Mouse (Mus musculus) embryonic facial prominence, embryonic 14.5 days (tissue): ENCODE measurements around the gene Prkag2. TPM values are rescaled to one million over a fixed set of nuclear protein-coding genes. Genes with fewer than 3 reads are reported as not detected.
"Not testable (repeated sequence)": the region's sequence is repeated elsewhere in the genome, so short reads cannot be mapped to it uniquely, and the experiment has no call there.

Experiments
- ATAC-seq: fragments of 200-750 bp; cut with Nextera tagmentation; 2 replicates; pipeline ENCODE4 v1.8.0; 2017; ENCODE audit warnings: low read depth, moderate number of reproducible peaks, moderate TSS enrichment
- DNase-seq: peaks from one replicate; pipeline ENCODE4 v3.0.0-alpha.2; 2015; ENCODE audit warnings: low spot score
- H3K27ac ChIP-seq: fragments of 300-500 bp; sonication (generic); replicated peaks from 2 replicates; pipeline ENCODE4 v1.5.1; 2014; ENCODE audit warnings: low read depth, mild to moderate bottlenecking, low read length, moderate library complexity
- H3K27me3 ChIP-seq: fragments of 300-500 bp; sonication (generic); replicated peaks from 2 replicates; pipeline ENCODE4 v1.6.1; 2014; ENCODE audit warnings: low read length; ENCODE audit not compliant: control insufficient read depth, insufficient read depth
- H3K36me3 ChIP-seq: fragments of 300-500 bp; sonication (generic); 2 replicates; pipeline ENCODE4 v1.6.1; 2014; ENCODE audit warnings: low read length, mixed read lengths; ENCODE audit not compliant: control insufficient read depth, insufficient read depth
- H3K4me1 ChIP-seq: fragments of 300-500 bp; sonication (generic); 2 replicates; pipeline ENCODE4 v1.6.1; 2014; ENCODE audit warnings: antibody characterized with exemption, low read length; ENCODE audit not compliant: control insufficient read depth, insufficient read depth
- H3K4me2 ChIP-seq: fragments of 300-500 bp; sonication (generic); 2 replicates; pipeline ENCODE4 v1.6.1; 2014; ENCODE audit warnings: low read depth, mild to moderate bottlenecking, low read length, moderate library complexity, mixed read lengths
- H3K4me3 ChIP-seq: fragments of 300-500 bp; sonication (generic); 2 replicates; pipeline ENCODE4 v1.5.1; 2014; ENCODE audit warnings: low read depth, mild to moderate bottlenecking, low read length
- H3K9ac ChIP-seq: fragments of 300-500 bp; sonication (generic); 2 replicates; pipeline ENCODE4 v1.6.1; 2014; ENCODE audit warnings: low read depth, mild to moderate bottlenecking, low read length, moderate library complexity, mixed read lengths
- H3K9me3 ChIP-seq: fragments of 300-500 bp; sonication (generic); 2 replicates; pipeline ENCODE4 v1.6.1; 2016; ENCODE audit warnings: low read length; ENCODE audit not compliant: control insufficient read depth
- WGBS: fragments of 180-500 bp; shearing (Covaris S2); extraction: QIAGEN DNeasy Blood & Tissue Kit; methylation state at CpG from one replicate; pipeline ENCODE4 v1.1.7; 2014; 5-methylcytosine and 5-hydroxymethylcytosine counted together
- polyA plus RNA-seq: library from polyadenylated mRNA; unstranded; fragments of >200 nt; fragmentation: Nextera tagmentation; extraction: Ambion mirVana; gene quantifications from 2 replicates; pipeline ENCODE4 v1.2.1, GENCODE M21; 2014

The Prkag2 gene
- polyA plus RNA-seq, 1 experiment from 2014 or later = 24.4 TPM

DNA sequence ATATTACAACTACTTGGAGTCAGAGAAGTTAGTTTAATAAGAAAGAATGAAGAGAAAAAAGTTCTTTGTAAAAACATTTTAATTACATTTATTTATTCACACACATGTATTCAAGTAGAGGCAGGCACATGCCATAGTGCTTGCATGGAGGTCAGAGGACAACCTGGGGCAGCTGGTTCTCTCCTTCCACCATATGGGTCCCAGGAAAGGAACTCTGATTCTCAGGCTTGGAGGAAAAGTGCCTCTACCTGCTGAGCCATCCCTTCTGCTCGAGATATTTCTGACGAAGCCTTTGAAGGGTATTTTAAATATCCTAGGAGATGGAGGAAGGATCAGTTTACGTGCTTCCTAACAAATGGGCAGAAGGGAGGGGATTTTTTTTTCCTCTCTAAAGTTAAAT is 277.7 kb downstream of the Prkag2 start:
- Histone ChIP-seq H3K9me3 (no peaks in the 10 kb centered on the region), H3K27ac (no peak overlapping the region), H3K4me3 (no peak overlapping the region), H3K36me3 (0 out of 2 replicates have a peak, but pooled peaks cover 4% of the 10 kb centered on the region), H3K27me3 (no peaks in the 10 kb centered on the region), H3K9ac (no peak overlapping the region), H3K4me1 (no peaks in the 10 kb centered on the region), H3K4me2 (no peak overlapping the region)
- DNase-seq = no peak
- no peak for ATAC-seq
- WGBS = 64% methylated on average over 3 of the region's 3 CpGs

DNA sequence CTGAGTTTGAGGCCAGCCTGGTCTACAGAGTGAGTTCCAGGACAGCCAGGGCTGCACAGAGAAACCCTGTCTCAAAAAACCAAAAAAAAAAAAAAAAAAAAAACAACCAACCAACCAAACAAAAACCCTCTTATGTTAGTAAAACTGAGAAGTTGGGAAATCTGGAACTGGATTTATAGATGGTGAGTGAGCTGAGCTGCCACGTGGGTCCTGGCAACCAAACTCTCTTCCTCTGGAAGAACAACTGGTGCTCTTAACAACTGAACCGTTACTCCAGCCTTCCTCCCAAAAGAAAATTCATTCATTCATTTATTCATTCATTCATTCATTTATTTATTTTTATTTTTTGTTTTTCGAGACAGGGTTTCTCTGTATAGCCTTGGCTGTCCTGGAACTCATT is 278.2 kb downstream of the Prkag2 start:
- ATAC-seq, H3K27ac ChIP-seq, H3K36me3 ChIP-seq, H3K27me3 ChIP-seq, H3K4me1 ChIP-seq, DNase-seq, H3K9ac ChIP-seq, H3K4me2 ChIP-seq, H3K9me3 ChIP-seq, H3K4me3 ChIP-seq: not testable (repeated sequence)
- WGBS = 81% methylated on average over 3 of the region's 3 CpGs

DNA sequence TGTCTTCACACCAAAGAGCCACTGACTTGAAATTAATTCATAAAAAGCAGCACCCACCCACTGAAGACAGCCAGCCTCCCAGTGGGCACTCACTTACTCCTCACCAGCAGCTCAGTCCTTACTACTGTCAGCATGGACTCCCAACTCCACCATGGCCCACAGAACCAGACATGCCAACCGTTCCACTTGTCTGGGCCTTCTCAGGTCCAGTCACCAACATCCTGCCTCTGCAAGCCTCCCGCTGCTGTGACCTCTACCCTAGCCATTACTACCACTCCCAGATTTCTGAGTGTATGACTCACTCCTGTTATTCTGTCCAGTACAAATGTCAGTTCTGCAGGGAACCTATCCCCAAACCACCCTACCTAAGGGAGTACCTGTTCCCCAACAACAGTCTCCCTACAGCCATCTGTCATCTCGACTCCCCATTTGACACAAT is 279.0 kb downstream of the Prkag2 start:
- Histone ChIP-seq H3K9me3 (no peaks in the 10 kb centered on the region), H3K27ac (no peak overlapping the region), H3K9ac (no peak overlapping the region), H3K4me2 (no peak overlapping the region), H3K27me3 (no peaks in the 10 kb centered on the region), H3K36me3 (peaks cover 17% of the 10 kb centered on the region), H3K4me1 (no peaks in the 10 kb centered on the region), H3K4me3 (no peak overlapping the region)
- DNase-seq (no peak), ATAC-seq (no peak)
- WGBS = 85% methylated on average over 3 of the region's 3 CpGs

DNA sequence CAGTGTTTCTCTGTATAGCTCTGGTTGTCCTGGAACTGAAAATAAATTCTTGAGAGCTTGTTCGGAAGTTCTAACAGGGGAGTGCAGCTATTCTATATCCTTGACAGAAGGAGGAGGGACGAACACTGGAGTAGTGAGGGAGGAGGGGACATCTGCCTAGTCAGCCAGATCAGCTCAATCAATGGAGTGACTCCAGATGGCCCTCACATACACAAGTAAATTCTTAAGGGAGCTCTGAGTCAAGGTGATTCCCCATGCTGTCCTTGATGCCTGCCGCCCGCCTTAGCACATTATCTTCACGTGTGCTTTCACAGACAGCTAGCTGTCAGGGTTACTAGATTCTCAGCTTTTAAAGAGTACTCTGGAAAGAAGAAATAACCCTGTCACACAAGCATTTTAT is 279.8 kb downstream of the Prkag2 start:
- DNase-seq (no peak), ATAC-seq (no peak)
- 61% methylated on average over 5 of the region's 5 CpGs for WGBS

DNA sequence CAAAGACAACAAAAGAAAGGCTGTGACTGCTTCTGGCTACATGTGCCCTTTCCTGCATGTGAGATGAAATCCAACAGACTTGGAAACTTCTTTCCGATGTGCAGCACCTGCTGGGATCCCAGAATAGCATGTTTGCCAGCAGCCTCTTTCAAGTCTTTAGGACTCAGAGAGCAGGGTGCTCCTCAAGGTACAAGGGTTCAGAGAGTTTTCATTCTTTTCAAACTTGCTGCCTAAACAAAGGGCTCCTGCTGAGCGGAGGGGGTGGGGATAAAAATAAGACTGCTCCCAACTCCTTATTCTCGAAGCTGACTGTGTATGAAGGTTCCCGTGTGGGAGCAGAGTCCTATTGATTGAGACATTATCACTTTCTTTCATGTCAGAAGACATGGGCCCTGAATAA is 283.3 kb downstream of the Prkag2 start:
- WGBS = 79% methylated on average over 4 of the region's 4 CpGs
- Histone ChIP-seq H3K9ac (no peak overlapping the region), H3K4me1 (no peaks in the 10 kb centered on the region), H3K9me3 (no peaks in the 10 kb centered on the region), H3K4me3 (no peak overlapping the region), H3K36me3 (peaks cover 53% of the 10 kb centered on the region), H3K27ac (no peak overlapping the region), H3K27me3 (no peaks in the 10 kb centered on the region), H3K4me2 (no peak overlapping the region)
- ATAC-seq = no peak
- no peak for DNase-seq

More for the DNA sequence above, 279.8 kb downstream of the Prkag2 start:
- Histone ChIP-seq H3K9ac (no peak overlapping the region), H3K4me1 (no peaks in the 10 kb centered on the region), H3K9me3 (no peaks in the 10 kb centered on the region), H3K36me3 (peaks cover 25% of the 10 kb centered on the region), H3K27me3 (no peaks in the 10 kb centered on the region), H3K4me2 (no peak overlapping the region), H3K4me3 (no peak overlapping the region), H3K27ac (no peak overlapping the region)

DNA sequence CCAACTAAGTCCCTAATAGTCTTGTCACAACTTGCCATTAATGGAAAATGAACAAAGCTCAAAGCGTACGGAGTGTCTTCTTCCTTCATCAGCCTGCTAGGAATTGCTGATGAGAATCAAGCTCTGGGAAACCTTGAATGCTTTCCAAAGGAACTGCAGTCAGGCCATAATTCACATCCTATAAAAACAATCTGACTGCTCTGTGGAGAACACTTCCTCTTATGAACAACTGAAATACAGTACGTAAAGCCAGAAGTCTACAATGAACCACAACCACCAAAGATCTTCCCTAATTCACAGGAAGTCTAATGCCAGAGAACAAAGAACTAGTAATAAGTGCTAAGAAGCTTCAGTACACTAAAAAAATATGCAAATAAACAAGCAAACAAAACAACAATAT is 286.5 kb downstream of the Prkag2 start:
- no peaks in the 10 kb centered on the region for H3K9me3 ChIP-seq
- no peak overlapping the region for H3K9ac ChIP-seq
- WGBS = 91% methylated on average over 3 of the region's 3 CpGs
- H3K27me3 ChIP-seq = no peaks in the 10 kb centered on the region
- H3K36me3 ChIP-seq = peaks cover 74% of the 10 kb centered on the region
- DNase-seq (no peak), ATAC-seq (no peak)
- H3K4me1 ChIP-seq = no peaks in the 10 kb centered on the region
- no peak overlapping the region for H3K4me2 ChIP-seq
- H3K4me3 ChIP-seq = no peak overlapping the region
- no peak overlapping the region for H3K27ac ChIP-seq

DNA sequence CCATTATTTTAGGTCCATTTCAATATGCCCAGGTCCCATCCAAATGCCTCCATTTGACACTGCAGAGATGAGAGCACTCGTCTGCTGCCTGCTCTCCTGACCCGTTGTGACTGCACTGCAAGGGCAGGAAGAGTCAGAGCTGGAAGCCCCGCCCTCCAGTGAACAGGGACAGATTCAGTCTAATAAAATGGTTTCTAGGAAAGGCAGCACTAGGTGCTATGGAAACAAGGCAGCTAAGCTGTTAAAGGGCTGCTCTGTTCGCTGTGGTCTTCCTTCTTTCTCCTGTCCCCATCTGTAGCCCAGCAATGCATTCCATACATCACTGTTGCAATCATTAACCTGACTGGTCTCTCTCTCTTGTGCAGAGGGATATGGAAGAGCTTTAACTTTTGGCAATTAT is 287.4 kb downstream of the Prkag2 start:
- no peaks in the 10 kb centered on the region for H3K9me3 ChIP-seq
- 69% methylated on average over 4 of the region's 4 CpGs for WGBS
- DNase-seq (no peak), ATAC-seq (no peak)
- no peaks in the 10 kb centered on the region for H3K4me1 ChIP-seq
- H3K4me2 ChIP-seq = no peak overlapping the region
- H3K9ac ChIP-seq = no peak overlapping the region
- H3K27me3 ChIP-seq = no peaks in the 10 kb centered on the region
- peaks cover 82% of the 10 kb centered on the region for H3K36me3 ChIP-seq
- H3K27ac ChIP-seq = no peak overlapping the region
- H3K4me3 ChIP-seq = no peak overlapping the region

Other genes starting within 250 kb of the Prkag2 start
- not detected in 2 replicates for gene Galntl5, start 80.8 kb upstream of the Prkag2 start, polyA plus RNA-seq
- gene Galnt11, start 121.3 kb upstream of the Prkag2 start, polyA plus RNA-seq = 42.1 and 44.5 TPM in 2 replicates
- not detected in 2 replicates for gene E130116L18Rik, start 122.5 kb upstream of the Prkag2 start, polyA plus RNA-seq